Mouse (Mus musculus): Measurements from ENCODE around the gene Mapre1. TPM values are rescaled to one million over a fixed set of nuclear protein-coding genes. Genes with fewer than 3 reads are reported as not detected.
A peak's percentile ranks its signal among the peaks of the same experiment; 100 is the strongest.
"Not testable (repeated sequence)": the region's sequence is repeated elsewhere in the genome, so short reads cannot be mapped to it uniquely, and the experiment has no call there.

Gene Mapre1
- total RNA-seq (2021): 10 to 100 TPM; 70.1 to 86.8 TPM
- long read RNA-seq, experiment 1, full-length matches to known transcripts: 154 of 171 reads
- long read RNA-seq, experiment 1, partial matches to known transcripts: 8 of 171 reads
- long read RNA-seq, experiment 1, other reads (novel, unspliced or antisense): 9 of 171 reads
- long read RNA-seq, experiment 2, full-length matches to known transcripts: 122 of 136 reads
- long read RNA-seq, experiment 2, partial matches to known transcripts: 0 of 136 reads
- long read RNA-seq, experiment 2, other reads (novel, unspliced or antisense): 14 of 136 reads

DNA sequence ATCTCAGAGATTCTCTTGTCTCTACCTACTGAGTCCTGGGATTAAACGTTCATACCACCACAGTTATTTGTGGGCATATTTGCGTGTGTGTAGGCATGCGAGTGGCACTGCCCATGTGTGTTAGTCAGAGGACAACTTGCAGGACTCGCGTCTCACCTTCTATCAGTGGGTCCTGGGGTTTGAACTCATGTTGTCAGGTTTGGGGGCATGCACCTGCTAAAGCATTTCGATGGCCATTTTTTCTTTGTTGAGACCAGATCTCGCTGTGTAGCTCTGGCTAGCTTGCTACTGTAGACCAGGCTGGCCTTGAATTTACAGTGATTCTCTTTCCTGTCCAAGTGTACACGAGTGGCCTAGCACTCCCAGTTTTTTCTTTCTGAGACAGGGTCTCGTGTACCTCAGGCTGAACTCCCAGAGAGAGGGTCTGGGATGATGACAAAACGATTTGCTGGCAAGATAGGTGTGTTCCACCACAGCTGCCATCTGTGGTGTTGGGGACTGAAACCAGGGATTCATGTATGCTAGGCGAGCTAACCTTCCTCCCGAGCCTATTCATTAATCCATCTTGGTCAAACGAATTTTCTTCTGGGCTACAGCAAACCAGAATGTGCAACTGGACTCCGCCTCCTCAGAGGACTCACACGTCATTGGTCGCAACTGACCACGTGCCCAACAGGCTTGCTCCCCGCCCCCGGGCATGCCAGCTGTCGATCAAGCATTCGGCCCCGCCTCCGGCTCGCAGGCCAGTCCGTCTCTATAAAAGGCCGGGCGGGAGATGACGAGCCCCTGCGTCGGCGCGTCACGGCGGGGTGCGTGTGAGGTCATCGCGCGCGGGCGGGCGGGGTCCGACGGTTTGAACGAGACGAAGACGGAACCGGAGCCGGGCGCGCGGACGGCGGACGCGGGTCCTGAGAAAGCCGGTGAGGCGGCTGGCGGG lies at the start of gene Mapre1:
Mapre1 (plus strand) TSS at position 775 of the 937 bp plus-strand sequence.
- peak; percentile 99 to 100 for DNase-seq
- intact Hi-C loops (cut with DNase I): no loop called here

DNA sequence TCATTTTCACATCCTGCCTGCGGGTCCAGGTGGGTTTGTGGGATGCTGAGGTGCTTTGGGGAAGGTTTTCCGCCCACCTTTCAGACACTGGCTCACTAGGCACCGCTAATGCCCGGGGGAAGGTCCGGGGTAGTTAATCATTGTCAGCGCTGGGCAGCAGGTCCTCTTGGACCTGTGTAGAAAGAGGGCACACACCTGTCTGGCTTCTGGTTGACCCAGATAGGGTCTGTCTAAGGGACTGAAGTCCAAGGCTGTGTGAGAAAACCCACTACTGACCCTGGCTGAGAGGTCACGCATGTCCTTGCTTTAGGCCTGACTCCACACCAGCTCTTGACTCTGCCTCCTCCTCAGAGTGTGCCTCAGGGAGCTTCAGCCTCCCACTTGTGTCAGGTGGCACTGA lies 47.7 kb upstream of the Mapre1 start:
- DNase-seq; intact Hi-C loops (cut with DNase I): not testable (repeated sequence)

- DNase-seq: peak; percentile 54 to 60
- intact Hi-C loops (cut with DNase I): loop anchor here (2.0 kb wide), 1 partner anchor 26 kb away; no protein-coding TSS in a partner anchor
Observed at GRCm38 (mm10) chr2:153694462-153695085, 46.5 kb upstream of the Mapre1 start.

- no peak for DNase-seq
- intact Hi-C loops (cut with DNase I): no loop called here
Observed at GRCm38 (mm10) chr2:153696352-153696751, 44.7 kb upstream of the Mapre1 start, which contains the start of gene Dnmt3c. TSS of gene Dnmt3c (plus strand) at chr2:153696652.

DNA sequence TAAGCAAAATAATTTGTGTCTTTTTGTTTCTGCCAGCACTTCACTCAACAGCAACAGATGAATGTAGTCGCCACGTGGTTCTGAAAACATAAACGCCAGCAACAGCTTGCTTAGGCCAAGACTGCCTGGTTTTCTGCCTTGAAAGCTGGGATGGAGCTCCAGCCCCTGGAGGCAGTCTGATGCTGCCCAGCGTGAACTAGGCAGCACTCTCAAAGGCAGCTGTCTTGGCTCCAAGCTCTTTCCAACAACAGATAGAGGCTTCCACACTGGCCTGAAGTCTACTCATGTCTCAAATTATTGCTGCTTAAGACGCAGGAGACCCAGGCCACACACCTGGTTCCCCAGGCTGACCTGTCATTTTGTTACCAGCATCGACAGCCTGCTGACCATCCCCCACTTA lies 37.7 kb upstream of the Mapre1 start:
- intact Hi-C loops (cut with DNase I): no loop called here
- DNase-seq: no peak

DNA sequence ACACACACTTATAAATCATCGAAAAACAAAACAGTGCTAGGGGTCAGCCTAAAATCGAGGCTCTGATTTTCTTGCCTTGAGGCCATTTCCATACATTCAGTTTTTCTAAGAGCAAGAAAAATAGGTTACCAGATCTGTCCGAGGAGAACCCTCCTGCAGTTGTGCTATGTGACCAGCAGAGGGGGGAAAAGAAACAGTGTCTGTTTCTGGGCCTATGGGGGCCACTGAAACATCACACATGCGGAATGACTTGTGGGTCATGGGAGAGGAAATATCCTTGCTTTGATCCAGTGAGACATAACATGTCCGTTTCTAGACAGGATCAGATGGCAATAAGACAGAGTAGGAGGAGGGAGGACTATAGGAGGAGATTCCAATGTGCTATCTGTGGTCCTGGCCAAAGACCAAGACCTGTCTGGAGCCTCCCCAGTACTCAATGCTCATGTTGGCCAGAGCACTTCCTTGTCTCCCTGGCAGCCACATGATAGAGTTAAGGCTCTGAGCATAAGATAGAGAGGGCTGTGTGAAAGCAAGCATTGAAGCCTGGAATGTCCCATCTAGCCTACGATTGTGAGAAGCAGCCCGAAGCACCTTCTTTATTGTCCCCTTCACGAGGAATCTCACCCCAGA lies 30.3 kb upstream of the Mapre1 start:
- intact Hi-C loops (cut with DNase I): loop anchor here (2.0 to 5.0 kb wide), 2 partner anchors 86 to 140 kb away; no protein-coding TSS in a partner anchor
- DNase-seq: peak in 1 of 2 experiments; percentile 45

- intact Hi-C loops (cut with DNase I): loop anchor here (5.0 kb wide), 1 partner anchor 85 kb away; no protein-coding TSS in a partner anchor
- DNase-seq: no peak
Observed at GRCm38 (mm10) chr2:153712646-153713091, 28.4 kb upstream of the Mapre1 start.

DNA sequence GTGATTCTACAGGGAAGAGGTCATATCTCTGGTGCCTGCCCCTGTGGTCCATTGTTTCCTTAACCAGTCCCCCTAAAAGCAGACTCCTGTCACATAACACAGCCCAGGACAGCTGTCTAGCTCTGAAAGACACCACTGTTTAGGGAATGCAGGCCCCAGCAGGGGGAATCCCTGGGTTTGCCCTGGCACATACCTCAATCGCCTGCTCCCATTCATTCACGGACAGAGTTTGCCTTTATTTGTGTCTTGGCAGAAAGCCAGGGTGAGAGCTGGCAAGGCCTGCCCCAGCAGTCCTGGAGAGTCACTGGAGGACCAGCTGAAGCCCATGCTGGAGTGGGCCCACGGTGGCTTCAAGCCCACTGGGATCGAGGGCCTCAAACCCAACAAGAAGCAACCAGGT lies 27.8 kb upstream of the Mapre1 start:
- intact Hi-C loops (cut with DNase I): loop anchor here (5.0 kb wide), 1 partner anchor 84 kb away; no protein-coding TSS in a partner anchor
- peak; percentile 22 to 58 for DNase-seq

DNA sequence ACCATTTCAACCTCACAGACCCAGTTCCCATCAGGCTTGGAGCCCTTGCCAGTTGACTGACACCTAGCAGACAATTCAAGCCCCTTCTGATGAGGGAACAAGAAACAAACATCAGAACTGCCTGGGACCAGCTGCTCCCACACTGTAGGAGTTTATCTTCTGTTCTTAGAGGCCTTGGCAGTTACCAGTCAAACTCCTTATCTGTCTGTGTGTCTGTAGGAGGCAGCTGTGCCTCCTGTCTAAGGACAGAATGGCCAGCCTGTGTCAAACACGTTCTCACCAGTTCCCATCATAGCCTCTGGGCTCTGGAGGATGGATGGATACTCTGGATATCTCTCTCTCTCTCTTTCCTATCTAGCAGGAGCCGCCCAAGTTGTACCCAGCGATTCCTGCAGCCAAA lies 23.2 kb upstream of the Mapre1 start:
- not testable (repeated sequence) for DNase-seq
- intact Hi-C loops (cut with DNase I): loop anchor here (2.0 kb wide), 1 partner anchor 45 kb away; no protein-coding TSS in a partner anchor

DNA sequence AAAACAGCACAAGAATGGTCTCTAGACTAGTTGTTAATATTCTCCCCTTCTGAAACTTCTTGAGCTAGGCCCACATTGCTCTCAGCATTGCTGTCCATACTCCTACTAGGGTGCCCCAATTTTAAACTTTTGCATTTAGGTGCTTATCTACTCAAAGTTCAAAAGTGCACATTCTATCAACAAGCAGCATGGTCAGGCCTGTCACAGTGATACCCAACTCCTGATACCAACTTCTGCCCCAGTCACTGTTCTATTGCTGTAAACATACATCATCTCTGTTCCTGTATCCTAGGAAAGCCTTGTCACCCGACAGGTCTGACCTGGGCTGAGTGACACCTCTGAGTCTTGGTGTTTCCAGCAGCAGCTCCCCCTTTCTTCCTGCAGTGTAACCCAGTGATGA lies 18.0 kb upstream of the Mapre1 start:
- no peak for DNase-seq
- intact Hi-C loops (cut with DNase I): no loop called here

- no peak for DNase-seq
- intact Hi-C loops (cut with DNase I): no loop called here
Observed at GRCm38 (mm10) chr2:153724424-153724823, 16.6 kb upstream of the Mapre1 start.

GRCm38 (mm10) chr2:153724871-153725270 lies 16.2 kb upstream of the Mapre1 start:
- no peak for DNase-seq
- intact Hi-C loops (cut with DNase I): no loop called here

DNA sequence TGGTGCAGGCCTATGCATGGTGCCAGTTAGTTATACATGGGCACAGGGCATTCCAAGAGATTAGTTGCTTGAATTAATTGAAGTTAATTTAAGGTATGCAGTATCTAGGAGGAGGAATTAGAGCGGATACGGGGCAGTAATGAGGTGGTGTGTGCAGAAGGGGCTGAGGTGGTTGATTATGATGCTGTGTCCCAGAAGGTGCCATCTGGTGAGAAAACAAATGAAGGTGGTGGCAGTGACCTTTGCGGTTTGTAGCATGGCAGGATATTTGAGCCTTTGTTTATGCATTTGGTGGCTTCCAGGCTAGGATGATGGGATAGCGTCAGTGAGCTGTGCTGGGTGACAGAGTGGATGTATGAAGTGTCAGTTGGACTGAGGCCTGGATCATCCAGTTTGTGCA lies 15.8 kb upstream of the Mapre1 start:
- DNase-seq: no peak
- intact Hi-C loops (cut with DNase I): no loop called here

DNA sequence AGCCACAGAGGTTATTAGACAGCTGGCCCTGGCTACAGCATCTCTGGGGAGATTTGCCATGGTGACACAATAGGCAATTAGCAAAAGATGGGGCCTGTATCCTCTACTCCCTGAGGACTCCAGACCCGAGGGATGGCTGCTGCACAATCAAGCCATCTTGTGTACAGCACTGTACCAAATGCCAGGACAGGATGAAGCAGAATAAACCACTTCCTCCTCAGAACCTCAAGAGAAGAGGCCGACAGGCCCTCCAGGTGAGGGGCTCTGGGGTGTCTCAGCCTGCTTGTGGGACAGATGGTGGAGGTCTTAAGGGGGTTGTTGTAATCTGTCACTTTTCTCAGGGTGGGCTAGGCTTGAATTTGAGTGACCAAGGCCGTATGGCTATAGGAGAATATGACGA lies 7.0 kb upstream of the Mapre1 start:
- DNase-seq: no peak
- intact Hi-C loops (cut with DNase I): no loop called here

GRCm38 (mm10) chr2:153741437-153742065 lies 477 bp downstream of the Mapre1 start:
- intact Hi-C loops (cut with DNase I): no loop called here
- peak in 1 of 2 experiments; percentile 85 for DNase-seq

DNA sequence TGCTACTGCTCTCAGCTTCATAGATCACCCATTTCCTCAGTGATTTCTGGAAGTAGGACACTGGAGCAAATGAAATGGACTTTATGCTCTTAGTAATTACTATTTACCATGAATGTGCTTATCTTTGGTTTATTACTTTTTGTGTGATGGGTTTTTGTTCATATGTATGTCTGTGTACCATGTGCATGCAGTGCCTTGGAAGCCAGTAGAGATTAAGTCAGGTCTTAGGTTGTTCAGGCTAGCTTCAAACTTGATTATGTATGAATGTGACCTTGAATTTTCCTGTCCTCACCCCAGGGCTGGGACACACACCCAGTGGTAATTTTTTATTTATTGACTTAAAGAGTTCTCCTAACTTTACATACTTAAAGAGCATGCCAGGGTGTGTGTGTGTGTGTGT lies 6.9 kb downstream of the Mapre1 start:
- DNase-seq: no peak
- intact Hi-C loops (cut with DNase I): no loop called here

GRCm38 (mm10) chr2:153750363-153750762 lies 9.3 kb downstream of the Mapre1 start:
- intact Hi-C loops (cut with DNase I): no loop called here
- no peak for DNase-seq

DNA sequence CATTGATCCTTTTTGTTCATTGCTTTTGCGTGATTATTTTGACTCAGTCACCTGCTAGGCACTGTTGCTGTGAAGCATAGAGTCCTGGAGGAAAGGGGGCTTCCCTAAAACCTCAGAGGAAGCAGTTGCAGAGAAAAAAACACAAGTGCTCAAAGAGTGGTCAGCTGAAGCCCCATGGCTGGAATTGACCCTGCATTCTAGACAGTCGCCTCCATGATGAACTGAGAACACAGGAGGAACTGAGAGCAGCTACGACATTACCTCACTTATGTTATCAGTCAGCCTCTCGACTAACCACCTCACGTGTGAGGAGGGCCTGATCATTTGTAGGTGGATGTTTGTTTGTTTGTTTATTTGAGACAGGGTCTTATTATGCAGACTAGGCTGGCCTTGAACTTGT lies 21.0 kb downstream of the Mapre1 start:
- no peak for DNase-seq
- intact Hi-C loops (cut with DNase I): no loop called here

- intact Hi-C loops (cut with DNase I): no loop called here
- DNase-seq: no peak
Observed at GRCm38 (mm10) chr2:153767484-153767883, 26.4 kb downstream of the Mapre1 start.

- no peak for DNase-seq
- intact Hi-C loops (cut with DNase I): no loop called here
Observed at GRCm38 (mm10) chr2:153768881-153769280, 27.8 kb downstream of the Mapre1 start.
